Mouse (Mus musculus): ENCODE data around the gene Eif2b1.
"Not testable (repeated sequence)": the region's sequence is repeated elsewhere in the genome, so short reads cannot be mapped to it uniquely, and the experiment has no call there.

The Eif2b1 gene

DNA sequence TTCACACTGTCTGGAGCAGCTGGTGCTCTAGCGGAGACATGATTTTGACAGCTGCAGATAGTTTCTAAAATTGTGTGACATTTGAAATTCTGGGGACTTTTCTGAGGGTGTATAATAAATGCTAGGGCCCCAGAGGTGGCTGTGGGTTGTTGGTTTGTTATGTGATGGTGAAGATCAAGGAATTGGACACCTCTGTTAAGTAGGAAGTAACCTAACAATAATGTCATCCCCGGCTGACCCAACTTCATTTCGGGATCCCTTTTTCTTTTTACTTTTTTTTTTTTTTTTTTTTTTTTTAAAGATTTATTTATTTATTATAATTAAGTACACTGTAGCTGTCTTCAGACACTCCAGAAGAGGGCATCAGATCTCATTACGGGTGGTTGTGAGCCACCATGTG, 28.2 kb downstream of the Eif2b1 start:
- not testable (repeated sequence) for DNase-seq (ENCODE audit: low read depth)

DNA sequence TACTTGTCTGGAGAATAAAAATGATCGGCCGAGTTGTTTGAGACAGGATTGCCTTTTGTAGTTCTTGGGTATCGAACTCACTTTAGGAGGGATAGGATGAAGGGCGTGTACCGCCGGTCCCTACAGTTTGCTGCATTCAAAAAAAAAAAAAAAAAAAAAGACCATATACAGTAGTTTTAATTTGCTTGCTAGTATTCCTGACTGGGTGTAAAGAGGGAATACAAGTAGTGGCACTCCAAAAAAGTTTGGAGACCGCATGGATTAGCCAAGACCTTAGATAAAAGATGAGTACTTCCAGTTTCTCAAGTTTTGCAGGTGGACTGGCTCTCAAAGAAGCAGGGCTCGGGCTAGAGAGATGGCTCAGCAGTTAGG, 37.3 kb downstream of the Eif2b1 start:
- DNase-seq (ENCODE audit: low read depth): no peak

DNA sequence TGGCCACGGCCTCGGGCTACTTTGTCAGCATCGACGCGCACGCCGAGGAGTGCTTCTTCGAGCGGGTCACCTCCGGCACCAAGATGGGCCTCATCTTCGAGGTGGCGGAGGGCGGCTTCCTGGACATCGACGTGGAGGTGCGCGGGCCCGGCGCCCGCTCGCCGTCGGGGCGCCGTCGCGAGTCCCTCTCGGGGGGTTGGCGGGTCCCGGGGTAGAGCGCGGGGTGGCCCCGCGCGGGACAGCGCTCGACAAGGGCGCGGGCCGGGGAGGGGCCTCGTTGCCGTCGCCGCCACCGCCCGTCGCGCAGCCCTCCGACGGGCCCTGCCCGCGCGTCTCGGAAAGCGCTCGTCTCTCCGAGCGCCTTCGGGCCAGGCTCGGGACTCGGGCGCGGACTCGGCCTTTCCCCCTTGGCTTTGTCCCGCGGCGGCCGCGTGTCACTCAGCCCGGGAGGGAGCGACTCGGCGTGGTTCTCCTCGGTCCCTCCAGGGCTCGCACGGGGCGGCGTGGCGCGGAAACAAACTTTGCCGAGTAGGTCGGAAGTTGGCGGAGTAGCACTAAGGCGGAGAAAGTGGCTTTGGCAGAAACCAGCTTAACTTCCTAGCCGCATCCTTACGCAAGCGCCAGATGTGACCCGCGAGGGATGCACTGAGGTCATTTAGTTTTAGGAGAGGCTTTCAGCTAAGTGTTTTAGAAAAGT, 37.9 kb downstream of the Eif2b1 start:
- DNase-seq (ENCODE audit: low read depth): peak; percentile 71

DNA sequence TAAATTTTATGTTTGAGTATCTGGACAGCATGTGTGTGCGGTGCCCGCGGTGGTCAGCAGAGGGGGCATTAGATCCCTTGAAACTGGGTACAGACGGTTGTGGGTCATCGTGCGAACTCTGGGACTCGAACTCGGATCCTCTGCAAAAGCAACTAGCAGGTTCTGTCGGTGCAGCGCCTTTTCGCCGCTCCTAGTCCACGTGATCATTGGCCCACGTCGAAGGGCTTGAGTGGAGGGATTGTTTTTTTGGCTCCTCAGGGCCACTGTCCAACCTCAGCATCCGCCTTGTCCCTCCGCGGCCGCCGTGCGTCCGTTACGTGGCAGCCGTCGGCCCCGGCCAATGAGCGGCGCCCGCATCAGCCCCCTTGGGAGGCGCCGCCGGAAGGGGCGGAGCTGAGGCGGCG, 38.5 kb downstream of the Eif2b1 start, which contains the start of gene Tmed2:
Gene Tmed2, plus strand, starts transcription at position 313 of the 404 bp plus-strand sequence.
- peak; percentile 98 for DNase-seq (ENCODE audit: low read depth)

DNA sequence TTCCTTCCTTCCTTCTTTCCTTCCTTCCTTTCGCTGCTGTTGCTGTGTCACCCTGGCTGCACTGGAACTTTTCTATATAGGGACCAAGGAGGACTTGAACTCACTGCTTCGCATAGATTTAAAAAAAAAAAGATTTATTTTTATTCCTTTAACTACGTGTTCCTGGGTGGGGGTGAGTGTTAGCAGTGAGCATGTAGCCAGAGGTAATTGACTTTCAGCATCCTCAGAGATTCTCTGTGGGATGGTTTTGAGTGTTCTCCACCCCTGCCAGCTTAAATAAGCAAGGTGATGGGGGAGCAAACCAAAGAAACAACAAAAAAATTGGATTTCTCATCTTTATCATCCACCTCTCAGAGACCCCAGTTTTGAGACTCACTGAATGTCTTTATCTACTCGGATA, 39.0 kb downstream of the Eif2b1 start:
- DNase-seq (ENCODE audit: low read depth): no peak

DNA sequence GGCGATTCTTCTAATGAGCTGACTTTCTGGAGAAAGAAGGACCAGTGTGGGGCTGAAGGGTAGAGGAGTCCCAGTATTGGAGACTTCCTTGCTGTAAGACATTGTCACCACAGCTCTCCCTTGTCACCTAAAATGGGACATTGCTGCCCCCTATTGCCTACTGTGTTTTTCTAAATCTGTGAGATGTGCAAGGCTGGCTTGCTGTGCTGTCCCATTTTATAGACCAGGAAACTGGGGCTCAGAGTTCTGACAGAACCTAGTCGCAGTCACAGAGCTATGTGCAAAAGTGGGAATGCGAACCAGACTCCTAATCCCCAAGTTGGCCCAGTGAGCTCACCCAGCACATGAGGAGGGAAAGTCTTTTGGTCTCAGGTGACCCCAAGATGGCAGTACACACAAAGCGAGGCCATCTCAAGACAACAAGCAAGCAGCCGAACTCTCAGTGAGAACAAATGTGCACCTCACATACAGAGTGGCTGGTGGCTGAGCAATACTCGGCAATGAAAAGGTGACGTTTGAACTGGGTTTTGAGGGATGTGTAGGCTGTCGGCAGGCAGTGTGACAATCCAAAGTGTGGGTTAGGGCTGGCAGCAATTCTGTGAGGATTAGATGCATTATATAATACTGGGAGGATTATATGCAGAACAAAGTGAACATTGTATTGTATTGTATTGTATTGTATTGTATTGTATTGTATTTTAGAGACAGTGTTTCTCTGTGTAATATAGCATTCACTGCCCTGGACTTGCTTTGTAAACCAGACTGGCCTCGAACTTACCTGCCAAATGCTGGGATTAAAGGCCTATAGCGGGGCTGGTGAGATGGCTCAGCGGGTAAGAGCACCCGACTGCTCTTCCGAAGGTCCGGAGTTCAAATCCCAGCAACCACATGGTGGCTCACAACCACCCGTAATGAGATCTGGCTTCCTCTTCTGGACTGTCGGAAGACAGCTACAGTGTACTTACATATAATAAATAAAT, 39.8 kb downstream of the Eif2b1 start:
- peak; percentile 78 for DNase-seq (ENCODE audit: low read depth)

DNA sequence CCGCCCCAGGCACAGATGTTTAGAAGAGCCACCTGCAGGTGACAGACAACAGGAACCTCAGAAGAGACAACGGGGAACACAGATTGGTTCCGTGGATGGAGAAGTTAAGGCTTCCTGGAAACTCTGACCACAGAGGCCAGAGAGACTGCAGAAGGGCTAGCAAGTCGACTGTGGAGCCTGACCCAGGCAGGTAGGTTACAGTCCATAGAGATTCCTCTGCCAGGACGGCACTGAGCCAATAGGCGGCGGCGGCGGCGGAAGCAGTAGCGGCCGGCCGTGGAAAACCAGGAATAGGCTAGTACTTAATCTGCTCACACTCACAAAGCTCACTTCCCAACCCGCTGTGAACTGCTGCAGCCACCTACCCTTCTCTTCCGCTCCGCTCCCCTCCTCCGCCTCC, 42.2 kb downstream of the Eif2b1 start:
- DNase-seq (ENCODE audit: low read depth): no peak

DNA sequence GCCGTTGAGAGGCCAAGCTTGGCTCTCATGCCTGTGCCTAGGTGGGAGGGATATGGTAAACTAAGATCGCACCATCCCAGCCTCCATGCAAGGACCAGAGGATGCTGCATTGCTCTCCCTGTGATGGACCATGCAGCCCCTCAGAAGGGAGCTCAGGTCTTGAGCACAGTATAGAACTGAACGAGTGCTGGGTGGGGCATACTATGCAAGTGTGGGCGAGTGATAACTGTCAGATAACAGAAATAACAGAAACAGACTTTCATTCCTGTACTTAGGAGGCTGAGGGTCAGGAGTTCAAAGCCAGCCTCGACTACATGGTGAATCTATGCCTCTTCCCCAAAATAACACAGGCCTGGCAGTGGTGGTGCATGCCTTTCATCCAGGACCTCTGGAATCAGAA, 43.9 kb downstream of the Eif2b1 start:
- DNase-seq (ENCODE audit: low read depth): no peak

DNA sequence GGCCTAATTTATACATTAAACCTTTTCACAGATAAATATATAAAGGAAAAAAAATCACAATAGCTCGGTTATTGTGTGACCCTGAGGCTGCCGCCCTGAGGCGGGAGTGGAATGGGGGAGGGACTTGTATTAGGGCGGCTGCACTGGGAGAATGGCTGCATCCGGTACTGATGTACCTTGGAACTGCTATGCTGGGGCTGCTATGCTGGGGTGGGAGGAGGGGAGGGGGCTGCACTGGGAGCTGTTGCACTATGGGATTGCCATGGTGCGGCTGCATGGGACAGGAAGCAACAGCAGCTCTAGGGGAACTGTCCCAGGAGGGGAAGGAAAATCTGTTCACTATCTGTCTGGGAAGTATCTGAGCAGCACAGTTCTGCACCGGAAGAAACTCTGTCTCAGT, 46.5 kb downstream of the Eif2b1 start:
- DNase-seq (ENCODE audit: low read depth): no peak

DNA sequence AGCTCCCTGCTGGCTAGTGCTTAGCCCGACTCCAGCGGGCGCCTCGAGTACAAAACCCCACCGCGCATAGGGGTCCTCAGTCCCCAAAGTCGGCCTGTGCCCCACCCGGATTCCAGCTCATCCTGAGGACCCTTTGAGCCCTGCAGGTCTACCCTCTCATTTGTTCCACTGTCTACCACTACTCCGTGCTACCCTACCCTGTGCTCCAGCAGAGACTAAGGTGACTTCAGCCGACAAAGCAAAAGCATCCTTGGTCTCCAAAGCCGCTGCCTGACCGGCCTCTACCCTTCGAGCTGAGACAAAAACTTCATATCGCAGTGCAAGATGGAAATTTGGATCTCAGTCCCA, 47.4 kb downstream of the Eif2b1 start:
- peak; percentile 19 for DNase-seq (ENCODE audit: low read depth)

DNA sequence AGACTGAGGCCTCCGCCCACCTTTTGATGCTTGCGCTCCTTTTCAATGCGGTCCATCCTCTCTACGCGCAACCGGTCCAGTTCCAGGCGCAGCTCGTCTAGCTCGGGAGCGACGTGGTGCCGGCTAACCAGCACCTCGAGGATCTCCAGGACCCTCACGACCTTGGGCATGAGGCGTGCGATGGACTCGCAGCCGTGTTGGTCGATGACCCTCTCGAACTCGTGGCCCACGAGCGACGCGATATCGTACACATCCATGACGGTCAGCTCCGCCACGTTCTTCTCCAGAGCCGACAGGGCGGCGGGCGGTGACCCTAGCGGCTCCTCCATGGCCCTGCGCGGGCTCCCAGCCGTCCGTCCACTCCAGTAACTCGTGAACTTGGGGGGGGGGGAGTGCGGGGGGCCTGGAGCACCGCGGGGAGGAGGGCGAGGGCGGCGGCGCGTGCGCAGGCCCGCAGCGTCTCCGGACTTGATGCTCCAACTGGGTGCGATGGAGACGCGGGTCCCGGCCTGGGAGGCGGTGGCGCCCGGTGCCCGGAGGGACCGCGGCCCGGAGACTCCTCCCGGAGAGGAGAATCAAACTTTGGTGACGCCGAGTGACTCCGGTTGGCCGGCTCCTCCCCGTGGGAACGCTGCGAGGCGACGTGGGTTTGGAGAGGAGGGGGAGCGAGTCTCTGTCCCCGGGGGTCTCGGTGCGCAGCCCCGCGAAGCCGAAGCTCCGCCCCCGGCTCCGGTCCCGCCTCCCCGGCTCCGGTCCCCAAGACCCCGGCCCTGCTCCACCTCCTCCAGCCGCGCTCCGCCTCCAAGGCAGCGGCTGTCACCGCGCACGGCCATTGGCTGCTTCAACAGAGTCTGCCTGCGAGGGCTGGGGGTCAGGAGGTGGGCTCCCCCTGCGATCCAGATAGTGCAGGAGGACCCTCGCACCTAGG, 48.0 kb downstream of the Eif2b1 start, which contains the start of gene Rilpl1:
Gene Rilpl1, minus strand, starts transcription at position 737 of the 928 bp plus-strand sequence.
- DNase-seq (ENCODE audit: low read depth): peak; percentile 76

DNA sequence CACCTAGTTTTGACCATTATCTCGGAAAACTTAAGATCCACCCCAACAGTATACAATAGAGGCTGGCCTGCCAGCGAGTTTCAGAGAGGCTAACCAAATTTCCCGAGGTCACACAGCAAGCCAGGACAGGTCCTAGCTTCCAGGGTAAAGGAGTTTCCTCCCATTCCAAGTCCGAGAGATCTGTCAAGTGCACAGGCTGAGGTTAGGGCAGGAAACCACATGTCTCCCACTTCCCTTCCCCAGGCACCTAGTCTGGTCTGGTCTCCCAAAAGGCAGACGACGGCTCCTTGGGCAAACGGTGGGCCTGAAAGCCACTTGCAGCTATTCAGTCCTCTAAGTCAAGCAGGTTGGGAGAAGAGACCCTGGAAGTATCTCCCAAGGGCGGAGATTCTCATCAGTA, 49.2 kb downstream of the Eif2b1 start:
- DNase-seq (ENCODE audit: low read depth): no peak

DNA sequence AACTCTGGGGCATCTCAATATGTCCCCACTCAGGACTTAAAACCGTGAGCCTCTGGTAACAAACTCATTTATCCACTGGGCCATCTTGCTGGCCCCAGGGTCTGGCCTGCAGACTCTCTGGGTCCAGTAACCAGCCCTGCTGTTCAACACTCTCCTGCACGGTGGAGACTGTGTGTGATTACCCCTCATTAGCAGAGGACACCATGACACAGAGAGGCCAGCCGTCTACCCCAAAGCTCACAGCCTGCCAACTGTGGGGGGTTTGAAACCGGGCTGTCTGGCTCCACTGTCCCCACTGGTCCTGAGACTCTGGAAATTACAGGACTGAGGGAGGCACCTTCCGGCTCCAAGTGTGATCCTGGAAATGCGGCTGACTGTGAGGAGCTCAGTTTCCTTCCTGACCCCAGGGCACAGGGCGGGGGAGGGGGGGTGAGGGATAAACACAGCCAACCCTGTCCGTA, 49.7 kb downstream of the Eif2b1 start:
- DNase-seq (ENCODE audit: low read depth): no peak

DNA sequence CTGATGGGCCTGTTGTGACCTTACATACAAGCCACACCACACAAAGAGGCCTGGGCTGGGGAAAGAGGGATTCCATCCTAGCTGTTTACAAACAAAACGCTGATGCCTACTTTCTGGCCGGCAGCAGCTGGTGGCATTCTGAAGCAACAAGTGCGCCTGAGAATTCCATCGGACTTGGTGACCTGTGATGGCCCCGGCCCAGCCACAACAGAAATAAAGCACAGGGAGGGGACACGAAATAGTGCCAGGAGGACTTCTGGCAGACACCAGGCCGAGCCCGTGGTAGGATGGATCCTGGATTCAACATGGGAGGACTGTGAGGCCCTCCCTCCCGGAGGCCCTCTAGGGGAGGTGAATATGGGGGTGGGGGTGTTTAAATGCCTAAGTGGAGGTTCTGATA, 50.1 kb downstream of the Eif2b1 start:
- DNase-seq (ENCODE audit: low read depth): no peak

DNA sequence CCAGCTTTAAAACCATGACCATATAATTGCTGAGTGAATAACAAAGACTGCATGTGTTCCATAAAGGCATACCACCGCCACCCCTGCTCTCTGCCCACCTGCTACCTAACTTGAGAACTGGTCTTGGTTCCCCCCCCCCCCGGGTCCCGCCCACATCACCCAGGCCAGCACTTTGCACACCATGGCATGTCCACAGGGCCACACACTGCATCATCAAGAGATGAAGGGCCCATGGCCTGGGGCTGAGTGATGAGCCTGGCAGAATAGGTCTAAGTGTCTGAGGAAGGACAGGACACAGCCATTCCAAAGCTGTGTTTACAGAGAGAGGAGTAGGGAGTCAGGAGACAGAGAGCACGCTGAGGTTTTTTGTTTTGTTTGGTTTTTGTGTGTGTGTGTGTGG, 50.6 kb downstream of the Eif2b1 start:
- DNase-seq (ENCODE audit: low read depth): no peak

DNA sequence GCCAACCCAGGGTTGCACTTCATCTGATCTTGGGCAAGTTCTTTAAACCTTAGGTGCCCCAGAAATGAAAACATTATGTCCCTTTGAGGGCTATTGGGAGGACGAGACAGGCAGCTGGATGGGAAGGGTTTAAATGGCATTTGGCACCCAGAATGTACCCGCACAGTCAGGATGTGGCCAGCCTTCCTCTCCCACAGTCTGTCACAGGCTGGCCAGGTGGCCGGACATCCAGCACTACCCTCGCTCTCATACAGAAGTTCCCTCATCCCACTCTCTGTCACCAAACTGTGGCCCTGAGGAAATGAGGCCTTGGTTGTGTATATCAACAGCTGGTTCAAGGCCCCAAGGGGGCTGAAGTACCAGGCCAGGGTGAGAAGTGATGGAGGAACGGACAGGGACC, 54.0 kb downstream of the Eif2b1 start:
- no peak for DNase-seq (ENCODE audit: low read depth)

DNA sequence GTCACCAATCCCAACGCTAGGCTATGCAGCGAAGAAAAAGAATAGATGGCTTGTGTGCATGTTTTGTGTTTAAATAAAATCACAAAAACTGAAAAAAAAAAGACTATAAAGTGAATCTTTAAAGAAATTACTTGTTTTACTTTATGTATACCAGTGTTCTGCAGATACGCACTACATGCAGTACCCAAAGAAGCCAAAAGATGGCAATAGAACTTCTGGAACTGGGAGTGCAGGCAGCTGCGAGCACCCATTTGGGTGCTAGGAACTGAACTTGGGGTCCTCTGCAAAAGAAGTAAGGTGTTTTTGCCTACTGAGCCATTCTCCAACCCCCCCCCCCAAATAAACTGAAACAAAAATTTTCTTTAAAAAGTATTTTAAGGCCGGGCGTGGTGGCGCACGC, 55.9 kb downstream of the Eif2b1 start:
- DNase-seq (ENCODE audit: low read depth): peak; percentile 49

DNA sequence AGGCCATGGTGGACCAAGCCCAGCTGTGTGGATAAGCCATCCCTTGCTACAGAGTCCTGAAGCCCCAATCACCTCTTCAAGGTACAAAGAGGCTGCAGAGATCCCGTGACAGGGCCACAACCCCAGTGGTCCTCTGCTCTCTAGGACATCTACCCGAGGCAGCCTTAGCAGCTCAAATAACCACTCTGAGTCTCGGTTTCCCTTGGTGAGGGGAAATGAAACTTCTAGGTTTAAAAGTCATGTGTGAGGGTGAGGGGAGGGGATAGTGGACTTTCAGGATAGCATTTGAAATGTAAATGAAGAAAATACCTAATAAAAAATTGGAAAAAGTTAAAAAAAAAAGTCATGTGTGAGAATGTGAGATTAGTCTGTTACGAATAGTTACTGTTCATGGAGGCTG, 57.3 kb downstream of the Eif2b1 start:
- no peak for DNase-seq (ENCODE audit: low read depth)

All from NIH3T3 (cell line).